Mouse (Mus musculus) skeletal muscle tissue, adult 2 months (tissue): Measurements from ENCODE around the gene Dop1b.
"Not testable (repeated sequence)": the region's sequence is repeated elsewhere in the genome, so short reads cannot be mapped to it uniquely, and the experiment has no call there.

Experiments used
- DNase-seq: peaks from one replicate; pipeline ENCODE4 v3.0.0-alpha.2; 2012; ENCODE audit warnings: low read depth, low spot score

Dop1b gene

DNA sequence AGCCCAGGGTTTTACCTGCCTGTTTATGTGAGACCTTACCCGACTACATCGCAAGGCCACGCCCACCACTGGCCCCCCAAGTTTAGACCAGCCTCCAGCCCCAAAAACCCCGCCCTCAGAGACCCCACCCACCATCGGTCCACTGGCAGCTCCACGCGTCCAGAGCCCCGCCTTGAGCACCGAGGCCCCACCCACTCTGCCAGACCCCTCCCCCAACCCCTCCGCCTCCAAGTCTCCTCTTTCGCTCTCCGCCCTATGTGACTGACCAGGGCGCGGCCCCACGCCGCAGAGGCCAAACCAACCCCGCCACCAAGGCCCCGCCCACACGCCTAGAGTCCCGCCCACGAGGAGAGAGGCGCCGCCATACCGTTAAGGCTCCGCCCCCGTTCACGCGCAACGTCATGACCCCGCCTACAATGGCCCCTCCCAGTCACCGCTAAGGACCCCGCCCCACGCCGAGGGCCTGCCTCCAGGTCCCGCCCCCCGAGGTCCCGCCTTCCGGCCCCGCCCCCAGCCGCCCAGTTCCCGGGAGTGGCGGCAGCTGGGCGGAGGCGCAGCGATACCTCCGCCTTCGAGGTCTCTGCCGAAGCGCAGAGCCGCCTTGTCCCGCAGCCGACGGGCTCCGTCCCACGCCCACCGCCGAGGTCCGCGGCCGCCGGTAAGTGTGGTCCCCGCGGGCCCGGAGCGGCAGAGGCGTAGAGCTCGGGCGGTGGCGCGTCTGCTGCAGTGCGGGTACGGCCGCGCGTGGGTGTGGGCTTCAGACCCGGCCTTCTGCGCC lies at the start of gene Dop1b:
Gene Dop1b (plus strand): TSS at position 494 of the 778 bp plus-strand sequence.
- peak; percentile 99 for DNase-seq

DNA sequence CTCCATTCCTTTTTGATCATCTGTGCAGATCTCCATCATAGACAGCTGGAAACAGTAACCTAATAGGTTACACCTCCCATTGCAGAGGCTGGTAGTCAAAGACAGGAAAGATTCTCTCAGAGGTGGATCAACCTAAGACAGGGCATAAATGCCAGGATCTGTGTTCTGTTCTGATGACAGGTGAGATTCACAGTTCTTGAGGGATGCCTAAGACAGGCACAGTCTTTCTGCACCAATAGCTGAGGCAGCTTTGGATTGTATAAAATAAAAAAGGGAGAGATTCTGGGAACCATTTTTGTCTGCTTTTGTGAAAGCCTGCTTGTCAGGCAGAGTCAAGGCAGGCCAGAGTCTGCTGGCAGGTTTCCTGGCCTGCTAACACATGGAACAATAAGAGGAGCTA lies 43.7 kb upstream of the Dop1b start:
- DNase-seq = no peak

DNA sequence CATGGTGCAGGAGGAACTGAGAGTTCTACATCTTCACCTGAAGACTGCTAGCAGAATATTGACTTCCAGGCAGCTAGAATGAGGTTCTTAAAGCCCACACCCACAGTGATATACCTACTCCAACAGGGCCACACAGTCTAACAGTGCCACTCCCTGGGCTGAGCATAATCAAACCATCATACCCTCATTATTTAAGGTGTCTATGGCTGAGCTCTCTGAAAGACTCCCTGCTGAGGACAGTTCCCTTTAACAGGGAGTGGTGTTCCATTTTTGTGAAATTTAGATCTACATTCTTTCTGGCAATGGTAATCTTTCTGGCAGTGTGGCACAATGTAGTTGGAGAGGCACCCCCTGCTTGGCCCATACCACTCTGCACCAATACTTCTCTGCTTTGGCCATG lies 42.2 kb upstream of the Dop1b start:
- no peak for DNase-seq

DNA sequence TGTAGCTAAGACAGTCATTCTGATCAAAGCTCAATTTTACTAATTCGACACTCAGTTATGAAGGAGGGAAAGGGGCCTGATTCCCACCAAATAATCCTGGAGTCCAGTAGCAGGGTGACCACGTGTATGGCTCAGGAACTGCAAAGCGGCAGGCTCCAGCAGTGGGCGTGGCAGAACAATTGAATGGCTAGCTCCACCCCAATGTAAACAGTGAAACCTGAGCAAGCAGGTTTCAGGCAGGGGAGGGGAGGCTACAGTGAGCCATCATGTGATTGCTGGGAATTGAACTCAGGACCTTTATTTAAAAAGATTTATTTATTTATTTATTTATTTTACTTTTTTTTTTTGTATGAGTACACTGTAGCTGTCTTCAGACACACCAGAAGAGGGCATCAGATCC lies 41.2 kb upstream of the Dop1b start:
- DNase-seq = not testable (repeated sequence)

DNA sequence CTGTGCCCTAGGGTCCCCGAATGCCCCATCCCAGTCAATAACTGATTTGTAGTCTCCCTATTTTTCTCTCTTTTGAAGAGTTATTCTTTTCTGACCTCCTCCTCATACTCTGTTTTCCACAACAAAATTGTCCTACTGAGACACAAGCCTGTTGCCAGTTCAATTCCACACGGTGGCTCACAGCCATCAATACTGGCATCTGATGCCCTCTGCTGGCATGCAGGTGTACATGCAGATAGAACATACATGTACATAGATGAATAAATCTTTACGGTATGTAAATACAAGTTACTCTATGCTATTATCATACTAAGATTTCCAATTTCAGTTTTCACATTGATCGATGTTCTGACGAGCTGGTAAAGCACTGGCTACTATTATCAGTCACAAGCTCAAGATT lies 40.6 kb upstream of the Dop1b start:
- no peak for DNase-seq

DNA sequence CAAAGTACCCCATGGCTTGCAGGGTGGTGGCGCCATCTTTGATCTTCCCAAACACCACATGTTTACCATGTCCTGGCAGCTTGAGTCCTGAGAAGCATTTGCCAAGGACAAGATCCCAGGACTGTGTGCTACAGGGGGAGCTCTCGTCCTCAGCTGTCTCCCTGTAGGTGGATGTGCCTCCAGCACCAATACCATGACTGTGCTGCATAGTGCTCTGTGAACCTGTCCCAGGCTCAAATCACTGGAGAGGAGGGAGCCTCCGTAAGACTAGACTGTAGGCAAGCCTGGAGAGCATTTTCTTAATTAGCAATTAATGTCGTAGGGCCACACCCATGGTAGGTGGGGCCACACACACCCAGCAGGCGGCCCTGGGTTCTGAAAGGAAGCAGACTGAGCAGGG lies 35.3 kb upstream of the Dop1b start:
- no peak for DNase-seq

DNA sequence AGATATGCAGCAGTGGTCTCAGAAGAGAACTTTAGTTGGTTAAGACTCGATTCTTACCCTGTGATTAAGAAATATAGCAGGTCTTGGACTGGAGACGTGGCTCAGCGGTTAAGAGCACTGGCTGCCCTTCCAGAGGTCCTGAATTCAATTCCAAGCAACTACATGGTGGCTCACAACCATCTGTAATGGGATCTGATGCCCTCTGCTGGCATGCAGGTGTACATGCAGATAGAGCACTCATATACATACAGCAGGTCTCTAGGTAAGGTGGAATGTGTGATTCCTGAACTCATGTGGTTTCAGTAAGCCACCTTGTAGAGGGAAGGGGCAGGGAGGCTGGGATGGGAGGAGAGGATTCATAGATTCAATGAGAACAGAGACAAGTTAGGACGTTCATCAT lies 33.5 kb upstream of the Dop1b start:
- DNase-seq = no peak

DNA sequence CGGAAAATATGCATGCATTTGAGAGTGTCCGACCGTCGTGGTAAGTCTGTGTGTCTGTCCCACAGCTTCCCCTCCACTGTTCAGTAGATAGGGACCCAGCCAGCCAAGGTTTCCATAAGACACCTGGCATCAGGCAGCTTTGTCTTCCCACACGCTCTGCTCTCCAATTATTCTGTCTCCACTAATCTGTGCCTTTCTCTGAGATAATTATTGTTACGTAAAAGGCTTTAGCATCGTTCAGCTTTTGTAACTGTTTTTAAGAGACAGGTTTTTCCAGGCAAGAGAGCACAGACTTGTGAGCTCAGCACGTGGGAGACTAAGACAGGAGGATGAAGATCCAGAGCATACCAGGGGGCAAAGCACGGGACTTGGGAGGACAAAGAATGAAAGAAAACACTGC lies 32.5 kb upstream of the Dop1b start:
- no peak for DNase-seq

DNA sequence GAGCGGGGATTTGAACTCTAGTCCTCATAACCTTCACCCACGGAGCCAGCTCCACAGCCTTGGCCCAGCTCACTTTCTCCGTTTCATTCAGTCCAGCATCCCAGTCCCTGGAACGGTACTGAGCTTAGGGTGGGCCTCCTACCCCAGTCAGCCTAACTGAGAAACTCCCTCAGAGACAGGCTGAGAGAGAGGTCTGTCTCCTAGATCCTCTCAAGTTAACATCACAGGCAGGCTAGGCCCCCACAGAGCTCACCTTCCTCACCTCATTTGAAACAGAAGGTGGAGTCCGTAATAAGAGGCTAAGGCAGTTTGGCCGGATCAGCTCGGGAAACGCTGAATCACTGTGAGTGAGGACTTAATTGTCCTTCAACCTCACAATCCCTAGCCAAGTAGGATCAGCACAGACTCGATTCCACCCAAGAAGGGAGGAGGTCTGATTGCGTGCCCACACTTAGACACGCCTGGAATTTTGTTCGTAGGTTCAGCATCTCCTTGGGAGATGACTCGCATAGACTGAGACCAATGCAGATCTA lies 29.5 kb upstream of the Dop1b start:
- DNase-seq = peak; percentile 21

DNA sequence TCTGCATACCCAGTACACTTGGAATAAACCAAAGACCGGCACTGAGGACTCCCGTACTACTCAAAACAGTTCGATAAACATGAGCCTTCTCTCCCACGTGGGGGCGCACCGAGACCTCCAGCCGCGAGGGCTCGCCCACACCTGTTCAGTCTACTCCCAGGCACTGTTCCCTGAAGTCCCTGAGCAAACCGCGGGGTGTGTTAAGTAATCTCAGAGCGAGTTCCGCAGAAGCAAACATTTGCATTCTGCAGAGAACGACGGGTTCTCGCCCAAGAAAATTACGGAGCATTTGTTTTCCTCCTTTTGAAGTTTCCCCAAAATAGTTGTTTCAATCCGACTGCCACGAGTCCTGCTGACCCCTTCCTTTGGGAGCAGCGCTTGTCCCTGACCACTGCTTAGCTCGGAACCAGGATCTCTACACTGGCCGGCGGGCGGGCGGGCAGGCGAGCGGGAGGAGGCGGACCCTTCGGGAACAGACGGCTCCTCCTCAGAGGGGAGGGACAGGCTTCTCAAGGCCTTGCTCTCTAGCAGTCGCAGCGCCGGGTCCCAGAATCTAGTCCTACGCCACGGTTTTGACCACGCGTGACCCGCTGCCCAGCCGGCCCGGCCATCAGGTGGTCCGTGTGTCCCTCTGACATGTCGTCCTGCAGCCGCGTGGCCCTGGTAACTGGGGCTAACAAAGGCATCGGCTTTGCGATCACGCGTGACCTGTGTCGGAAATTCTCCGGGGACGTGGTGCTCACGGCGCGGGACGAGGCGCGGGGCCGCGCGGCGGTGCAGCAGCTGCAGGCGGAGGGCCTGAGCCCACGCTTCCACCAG lies 28.8 kb upstream of the Dop1b start, which contains the start of gene Cbr3:
Gene Cbr3 (plus strand): TSS at position 527 of the 819 bp plus-strand sequence.
- peak; percentile 49 for DNase-seq

DNA sequence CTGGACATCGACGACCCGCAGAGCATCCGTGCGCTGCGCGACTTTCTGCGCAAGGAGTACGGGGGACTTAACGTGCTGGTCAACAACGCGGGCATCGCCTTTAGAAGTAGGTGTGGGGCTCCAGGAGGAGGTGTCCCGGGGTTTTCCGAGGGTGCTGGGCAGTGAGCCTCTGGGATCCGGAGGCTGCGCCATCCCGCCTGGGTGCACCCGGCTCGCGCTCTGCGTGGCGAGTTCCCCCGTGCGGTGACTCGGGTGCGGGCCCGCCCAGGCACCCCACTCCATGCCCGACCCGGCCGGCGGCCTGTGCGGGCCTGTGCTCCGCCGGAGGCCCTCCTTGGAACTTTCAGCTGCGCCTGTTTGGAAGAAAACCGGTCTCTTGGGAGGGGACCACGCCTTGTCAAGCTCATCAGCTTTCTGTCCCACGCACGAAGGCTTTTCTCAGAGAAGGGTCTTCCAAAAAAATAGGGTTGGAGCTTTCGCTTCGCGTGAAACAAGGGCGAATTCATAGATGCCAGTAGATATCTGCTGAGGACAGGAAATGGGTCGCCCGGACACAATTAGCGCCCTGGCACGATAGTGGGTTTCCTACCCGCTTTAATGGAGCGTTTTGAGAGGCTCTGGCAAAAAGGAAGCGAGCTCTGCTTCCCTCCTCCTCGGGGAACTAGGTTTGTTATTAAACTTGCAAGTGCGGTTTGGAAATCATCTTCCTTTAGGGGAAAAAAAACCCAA lies 28.0 kb upstream of the Dop1b start:
- DNase-seq = no peak

DNA sequence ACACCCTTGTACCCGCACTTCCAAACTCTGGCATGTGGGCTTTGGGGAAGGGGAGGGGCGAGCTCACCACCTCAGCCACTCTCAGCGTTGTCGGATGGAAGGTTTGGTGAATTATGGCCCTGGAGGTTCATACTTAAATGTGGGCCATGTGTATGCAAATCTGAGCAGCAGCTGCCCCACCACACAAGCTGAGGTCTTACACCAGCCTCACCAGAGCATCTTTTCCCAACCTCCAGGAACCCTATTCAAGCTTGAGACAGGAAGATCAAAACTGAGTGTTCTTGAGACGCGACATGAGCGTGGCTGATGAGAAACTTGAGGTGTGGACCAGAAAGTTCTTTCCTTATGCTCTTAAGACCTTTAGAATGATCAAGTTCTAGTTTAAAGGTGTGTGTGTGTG lies 27.3 kb upstream of the Dop1b start:
- DNase-seq = no peak

DNA sequence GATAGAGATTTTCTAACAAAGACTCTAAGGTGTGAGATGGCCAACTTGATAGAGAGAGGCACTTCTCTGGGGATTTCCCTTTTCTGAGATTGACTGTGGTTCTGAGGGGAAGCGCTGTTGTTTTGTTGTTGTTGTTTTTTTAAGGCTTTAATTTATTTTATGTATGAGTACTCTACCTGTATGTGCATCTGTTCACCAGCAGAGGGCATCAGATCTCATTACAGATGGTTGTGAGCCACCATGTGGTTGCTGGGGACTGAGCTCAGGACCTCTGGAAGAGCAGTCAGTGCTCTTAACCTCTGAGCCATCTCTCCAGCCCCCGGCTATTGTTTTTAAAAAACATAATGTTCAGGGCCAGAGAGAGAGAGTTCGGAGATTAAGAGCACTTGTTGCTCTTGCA lies 25.9 kb upstream of the Dop1b start:
- not testable (repeated sequence) for DNase-seq

DNA sequence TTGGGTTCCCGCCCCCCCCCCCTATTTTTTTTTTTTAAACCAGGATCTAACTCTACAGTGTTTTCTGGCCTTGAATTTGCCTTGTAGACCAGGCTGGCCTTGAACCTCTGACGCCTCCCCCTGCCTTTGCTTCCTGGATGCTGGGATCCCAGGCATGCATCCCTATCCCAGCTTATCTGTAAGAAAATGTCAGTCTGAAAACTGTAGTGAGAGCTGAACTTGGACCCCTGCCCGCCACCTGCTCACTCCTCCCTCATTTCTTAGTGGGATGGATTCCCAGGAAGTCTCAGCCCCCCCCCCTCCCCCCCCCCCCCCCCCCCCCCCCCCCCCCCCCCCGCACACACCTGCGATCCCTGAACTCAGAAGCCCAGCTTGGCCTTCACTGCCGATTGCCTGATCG lies 25.3 kb upstream of the Dop1b start:
- DNase-seq = no peak

DNA sequence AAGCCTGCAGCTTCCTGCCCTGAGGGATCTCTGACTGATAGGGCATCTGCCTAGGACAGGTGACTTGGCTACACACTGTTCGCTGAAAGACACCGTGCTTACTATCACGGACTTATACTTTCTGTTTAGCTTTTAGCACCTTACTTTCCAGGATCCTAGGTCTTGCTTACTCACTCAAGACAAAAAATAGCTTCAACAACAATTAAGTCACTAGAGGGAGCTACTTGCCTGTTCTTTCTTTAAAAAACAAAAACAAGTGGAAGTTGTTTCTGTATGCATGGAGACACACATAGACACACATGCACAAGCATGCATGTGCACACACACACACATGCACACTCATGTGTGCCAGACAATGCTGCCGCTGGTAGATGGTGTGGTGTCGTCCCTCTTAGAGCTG lies 24.8 kb upstream of the Dop1b start:
- DNase-seq = no peak

DNA sequence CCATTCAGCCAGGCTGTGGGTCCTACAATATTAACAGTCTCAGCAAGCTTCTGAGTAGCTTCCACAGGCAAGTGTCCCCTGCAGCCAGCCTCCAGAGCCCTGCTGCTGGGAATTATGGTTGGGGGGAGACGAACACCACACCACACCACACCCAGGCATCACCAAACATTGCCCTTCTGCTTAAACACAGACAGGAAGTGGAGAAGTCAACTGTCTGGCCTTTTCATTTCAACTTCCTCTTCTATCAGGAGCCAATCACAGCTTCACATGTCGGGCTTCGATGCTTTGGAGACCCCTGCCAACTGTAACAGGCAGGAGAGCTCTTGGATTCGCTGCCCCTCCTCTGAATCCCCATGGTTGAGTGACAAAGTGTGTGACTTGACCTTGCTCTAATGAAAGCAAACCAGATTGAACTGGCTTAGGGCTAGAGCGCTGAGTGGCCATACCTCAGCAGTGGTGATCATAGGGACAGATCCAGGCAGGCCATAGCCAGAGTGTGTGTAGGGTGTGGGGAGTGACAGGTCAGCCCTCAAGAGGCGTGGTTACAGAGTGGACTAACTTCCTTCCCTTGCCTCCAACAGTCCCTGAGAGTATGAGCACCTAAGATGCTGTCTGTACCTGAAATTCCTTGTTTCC lies 20.4 kb upstream of the Dop1b start:
- no peak for DNase-seq

DNA sequence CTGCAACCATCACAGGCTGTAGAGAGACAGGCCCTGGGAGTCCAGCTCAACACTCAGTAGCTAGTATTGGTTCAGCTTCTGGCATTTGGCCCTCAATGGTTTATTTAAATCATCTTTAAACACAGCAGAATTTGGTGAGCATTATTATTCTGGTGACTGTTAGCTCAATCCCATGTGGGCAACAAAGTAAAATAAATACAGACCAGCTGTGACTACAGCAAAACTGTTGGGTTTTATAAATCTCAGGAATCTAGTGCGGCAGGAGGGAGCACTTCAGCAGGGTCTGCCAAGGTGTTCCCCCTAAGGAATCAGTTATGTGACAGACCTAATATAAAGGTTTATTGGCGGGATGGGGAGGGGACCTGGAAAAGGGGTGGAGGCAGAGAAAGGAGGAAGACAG lies 19.0 kb upstream of the Dop1b start:
- DNase-seq = no peak

DNA sequence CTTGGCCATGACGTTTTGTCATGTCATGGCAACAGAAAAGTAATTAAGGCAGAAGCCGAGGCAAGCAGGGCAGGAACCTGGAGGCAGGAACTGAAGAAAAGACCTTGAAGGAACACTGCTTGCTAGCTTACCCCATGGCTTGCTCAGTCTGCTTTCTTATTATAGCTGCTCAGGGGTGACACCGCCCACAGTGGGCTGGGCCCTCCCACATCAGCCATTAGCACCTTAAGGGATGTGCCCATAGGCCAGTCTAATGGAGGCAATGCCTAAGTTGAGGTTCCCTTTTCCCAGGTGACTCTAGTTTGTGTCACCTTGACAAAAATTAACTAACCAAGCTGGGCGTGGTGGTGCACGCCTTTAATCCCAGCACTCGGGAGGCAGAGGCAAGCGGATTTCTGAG lies 4.6 kb upstream of the Dop1b start:
- no peak for DNase-seq

DNA sequence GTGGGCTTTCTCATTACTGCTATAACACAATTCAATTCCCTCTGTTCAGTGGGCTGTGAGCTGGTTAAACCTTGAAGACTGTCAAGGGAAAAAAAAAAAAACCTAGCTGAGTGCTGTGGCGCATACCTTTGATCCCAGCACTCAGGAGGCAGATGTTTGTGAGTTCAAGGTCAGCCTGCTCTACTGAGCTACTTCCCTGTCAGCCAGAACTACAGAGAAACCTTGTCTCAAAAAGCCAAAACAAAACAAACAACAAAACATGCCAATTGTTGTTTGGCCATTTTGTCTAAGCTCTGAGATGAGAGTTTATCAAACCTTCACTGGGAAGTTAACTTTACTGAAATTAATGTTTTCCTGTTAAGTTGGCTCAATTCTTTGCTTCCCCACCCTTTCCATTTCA lies 2.5 kb upstream of the Dop1b start:
- no peak for DNase-seq

DNA sequence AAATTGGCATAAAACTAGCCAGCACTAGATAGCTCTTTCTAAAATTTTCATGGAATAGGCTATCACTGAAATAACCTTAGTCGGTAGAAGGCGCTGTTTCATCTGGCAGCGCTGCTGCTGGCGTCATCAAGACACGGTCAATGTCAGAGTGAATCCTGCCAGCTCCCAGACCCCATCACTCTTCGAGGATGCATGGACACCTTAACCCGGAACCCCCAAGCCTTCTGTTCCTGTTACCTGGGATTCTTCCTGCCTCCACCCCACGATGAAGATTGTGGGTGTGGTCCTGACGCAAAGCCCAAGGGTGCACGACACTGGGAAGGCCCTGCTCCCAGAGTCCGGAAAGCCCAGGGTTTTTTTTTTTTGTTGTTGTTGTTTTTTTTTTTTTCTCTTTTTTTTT lies 780 bp upstream of the Dop1b start:
- peak; percentile 70 for DNase-seq

DNA sequence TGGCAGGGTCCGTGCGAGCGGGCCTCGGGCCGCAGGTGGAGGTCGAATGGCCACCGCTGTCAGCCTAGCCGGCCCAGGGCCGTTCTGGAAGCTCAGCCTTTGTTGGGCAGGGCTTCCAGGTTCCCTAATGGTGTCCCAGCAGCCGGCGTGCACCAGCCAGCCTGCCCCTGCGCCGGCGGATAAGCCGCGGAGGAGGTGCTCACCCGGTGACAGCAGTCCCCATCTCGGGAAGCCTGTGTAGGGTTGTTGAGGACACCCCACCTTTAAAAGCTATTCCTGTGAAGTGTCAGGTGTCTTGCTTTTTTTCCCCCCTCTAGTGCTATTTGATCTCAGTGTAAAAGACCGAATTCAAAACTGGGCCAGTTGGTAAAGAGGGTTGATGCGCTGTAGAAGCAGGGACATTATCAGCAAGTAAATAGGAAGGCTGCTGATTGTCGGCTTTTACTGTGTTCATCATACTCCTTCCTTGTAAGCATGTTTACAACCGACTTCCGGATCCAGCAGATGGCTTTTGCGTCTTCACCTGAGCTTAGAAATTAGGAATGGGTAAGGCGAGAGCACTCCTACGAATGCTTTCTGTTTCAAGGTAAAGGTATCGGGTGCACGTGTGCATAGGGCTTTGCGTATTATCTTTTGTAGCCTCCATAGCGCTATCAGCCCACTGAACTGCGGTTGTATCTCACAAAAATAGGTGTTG lies 633 bp downstream of the Dop1b start:
- DNase-seq = peak; percentile 45
